Mouse (Mus musculus) cerebellum, postnatal 14 days (tissue): ENCODE results near the gene Agl.

Experiments used
- DNase-seq, 2 experiments: peaks; one replicate each; pipeline ENCODE4 v3.0.0; 2021; ENCODE audit warnings: mixed read lengths in 2 of 2

Gene Agl

DNA sequence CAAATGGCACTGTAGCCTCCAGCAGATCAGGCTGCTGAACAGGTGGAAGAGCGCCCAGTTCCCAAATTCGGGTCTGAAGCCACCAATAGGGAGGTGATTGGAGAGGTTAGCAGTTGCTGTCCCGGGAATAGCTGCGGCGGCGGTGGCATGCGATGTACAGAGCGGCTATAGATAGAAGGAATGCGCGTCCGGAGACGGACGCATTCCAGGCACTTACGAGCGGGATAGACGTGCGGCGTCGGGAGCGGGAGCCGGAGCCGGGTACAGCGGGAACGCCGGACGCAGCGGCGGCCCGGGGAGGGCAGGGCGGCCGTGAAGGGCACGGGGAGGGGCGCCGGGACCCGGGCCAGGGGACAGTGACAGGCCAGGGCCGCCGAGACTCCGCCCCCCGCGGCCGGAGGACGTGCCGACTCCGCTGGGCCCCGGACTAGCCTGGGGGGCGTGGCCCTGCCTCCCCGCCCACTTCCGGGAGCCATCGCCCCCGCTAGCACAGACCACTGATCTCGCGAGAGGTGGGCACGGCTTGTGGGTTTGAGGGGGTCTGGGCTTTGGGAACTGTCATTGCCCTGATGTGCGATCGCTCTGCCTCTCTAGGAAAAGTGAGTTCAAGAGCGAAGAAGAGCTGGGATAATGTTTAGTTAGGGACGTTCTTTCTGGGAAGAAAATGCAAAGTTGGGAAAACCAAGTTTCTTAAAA lies at the start of gene Agl:
TSS of gene Agl (minus strand) at position 356 of the 696 bp plus-strand sequence.
- peak; percentile 96 for DNase-seq

- DNase-seq: no peak
These were observed 49.6 kb upstream of the Agl start for GRCm38 (mm10) chr3:116857611-116858010.

DNA sequence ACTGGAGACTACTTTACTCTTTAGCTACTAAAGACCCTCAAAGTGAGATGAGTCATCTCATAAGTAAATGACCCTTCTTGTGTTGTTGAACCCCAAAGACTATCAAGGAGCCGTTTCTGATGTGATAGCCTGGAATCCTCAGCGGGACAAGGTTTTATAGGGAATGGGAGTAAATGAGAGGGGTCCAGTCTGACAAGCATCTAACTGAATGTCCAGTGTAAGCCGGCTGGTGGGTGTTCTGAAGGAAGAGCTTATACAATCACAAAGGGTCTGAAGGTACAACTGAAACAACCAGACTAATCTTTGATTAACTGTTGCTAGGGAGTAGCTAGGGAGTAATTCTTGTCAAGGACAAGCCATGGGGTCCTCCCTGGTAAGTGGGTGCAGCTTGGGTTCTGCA lies 44.5 kb upstream of the Agl start:
- no peak for DNase-seq

GRCm38 (mm10) chr3:116850376-116850775 lies 42.4 kb upstream of the Agl start:
- no peak for DNase-seq

- no peak for DNase-seq
These were observed 41.0 kb upstream of the Agl start for GRCm38 (mm10) chr3:116848936-116849335.

- DNase-seq: no peak
These were observed 40.1 kb upstream of the Agl start for GRCm38 (mm10) chr3:116848099-116848498.

DNA sequence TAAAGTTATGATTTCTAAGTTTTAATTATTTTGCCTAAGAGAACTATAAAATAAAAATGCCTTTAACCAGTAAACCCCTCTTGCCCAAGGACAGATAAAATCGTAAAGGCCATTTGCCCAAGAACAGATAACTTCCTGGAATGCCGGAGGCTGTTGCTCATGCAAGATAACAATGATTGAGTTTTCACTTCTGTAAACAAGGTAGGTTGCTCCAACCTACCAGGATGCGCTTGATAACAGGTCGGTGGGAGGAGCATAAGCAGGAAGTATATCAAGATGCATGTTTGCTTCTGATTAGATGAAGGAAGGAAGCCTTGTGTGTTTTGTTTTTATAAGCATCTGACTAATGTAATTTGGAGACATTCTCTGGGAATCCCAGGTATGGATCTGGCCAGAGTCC lies 38.1 kb upstream of the Agl start:
- DNase-seq: no peak

DNA sequence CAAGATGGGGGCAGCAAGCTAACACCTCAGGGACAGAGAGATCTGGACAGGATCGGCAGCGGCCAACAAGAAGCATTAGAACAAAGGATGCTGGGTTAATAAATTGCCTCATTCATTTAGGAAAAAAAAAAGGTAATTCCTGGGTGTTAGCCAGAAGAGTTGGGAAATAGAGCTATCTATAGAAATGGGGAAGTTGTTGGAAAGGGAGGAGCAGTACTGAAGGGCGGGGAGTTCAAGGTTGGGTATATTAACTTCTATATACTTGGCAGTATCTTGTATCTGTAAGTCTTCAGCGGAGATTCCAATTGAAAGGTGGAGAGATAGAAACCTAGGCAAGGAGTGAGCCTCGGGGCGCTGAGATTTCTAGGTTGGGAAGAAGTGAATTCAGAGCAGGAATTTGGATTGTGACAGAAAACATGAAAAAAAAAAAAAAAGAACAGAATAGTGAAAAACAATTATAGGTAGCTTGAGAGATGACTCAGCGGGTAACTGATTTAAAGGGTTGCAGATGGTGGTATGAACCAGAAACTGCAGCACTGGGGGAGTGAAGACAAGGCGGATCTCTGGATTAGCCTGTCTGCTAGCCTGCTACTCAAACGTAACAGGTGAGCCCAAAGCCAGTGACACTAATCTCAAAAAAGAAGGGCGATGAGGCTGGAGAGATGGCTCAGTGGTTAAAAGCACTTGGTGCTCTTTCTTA lies 37.1 kb upstream of the Agl start:
- DNase-seq: no peak

- DNase-seq: no peak
These were observed 33.3 kb upstream of the Agl start for GRCm38 (mm10) chr3:116841311-116841710.

GRCm38 (mm10) chr3:116836681-116837475 lies 28.9 kb upstream of the Agl start:
- no peak for DNase-seq

GRCm38 (mm10) chr3:116835770-116836680 lies 28.1 kb upstream of the Agl start:
- peak; percentile 90 to 94 for DNase-seq

GRCm38 (mm10) chr3:116835350-116835749 lies 27.4 kb upstream of the Agl start:
- DNase-seq: no peak

- no peak for DNase-seq
These were observed 26.3 kb upstream of the Agl start for GRCm38 (mm10) chr3:116834241-116834640.

GRCm38 (mm10) chr3:116833491-116833890 lies 25.5 kb upstream of the Agl start:
- DNase-seq: no peak

DNA sequence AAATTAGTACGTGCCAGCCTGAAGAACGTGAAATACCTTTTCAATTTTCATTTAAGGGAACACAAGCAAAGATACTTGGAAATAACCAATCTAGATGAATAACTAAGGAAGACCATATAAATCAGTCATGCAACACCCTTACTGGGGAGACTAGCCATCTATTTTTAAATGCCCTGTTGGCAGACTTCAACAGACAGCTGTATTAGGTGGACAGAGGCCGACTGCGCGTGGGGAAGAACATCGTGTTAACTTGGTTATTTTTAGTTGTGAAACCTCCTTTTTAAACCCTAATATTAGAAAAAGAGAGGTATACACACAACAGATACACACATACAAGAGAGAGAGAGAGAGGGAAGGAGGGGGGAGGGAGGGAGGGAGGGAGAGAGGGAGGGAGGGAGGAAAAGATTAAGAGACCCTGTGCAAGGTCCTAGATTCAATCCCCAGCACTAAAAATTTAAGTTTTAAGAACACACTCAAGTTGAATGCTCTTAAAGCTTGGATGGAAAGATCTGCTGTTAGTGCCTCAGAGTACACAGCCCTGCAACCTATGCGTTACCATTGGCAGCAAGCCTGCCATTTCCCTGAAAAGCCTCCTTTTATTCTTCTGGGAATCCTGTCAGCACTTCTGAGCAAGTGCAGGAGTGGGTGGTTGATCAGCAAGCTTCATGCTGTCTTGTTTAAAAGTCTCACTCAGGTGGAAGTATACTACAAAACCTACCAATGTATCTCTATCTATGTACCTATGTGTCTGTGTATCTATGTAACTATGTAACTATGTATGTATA lies 24.8 kb upstream of the Agl start:
- DNase-seq: no peak

- peak; percentile 4 to 17 for DNase-seq
These were observed 23.4 kb upstream of the Agl start for GRCm38 (mm10) chr3:116831324-116831723.

GRCm38 (mm10) chr3:116829274-116829920 lies 21.4 kb upstream of the Agl start:
- no peak for DNase-seq

DNA sequence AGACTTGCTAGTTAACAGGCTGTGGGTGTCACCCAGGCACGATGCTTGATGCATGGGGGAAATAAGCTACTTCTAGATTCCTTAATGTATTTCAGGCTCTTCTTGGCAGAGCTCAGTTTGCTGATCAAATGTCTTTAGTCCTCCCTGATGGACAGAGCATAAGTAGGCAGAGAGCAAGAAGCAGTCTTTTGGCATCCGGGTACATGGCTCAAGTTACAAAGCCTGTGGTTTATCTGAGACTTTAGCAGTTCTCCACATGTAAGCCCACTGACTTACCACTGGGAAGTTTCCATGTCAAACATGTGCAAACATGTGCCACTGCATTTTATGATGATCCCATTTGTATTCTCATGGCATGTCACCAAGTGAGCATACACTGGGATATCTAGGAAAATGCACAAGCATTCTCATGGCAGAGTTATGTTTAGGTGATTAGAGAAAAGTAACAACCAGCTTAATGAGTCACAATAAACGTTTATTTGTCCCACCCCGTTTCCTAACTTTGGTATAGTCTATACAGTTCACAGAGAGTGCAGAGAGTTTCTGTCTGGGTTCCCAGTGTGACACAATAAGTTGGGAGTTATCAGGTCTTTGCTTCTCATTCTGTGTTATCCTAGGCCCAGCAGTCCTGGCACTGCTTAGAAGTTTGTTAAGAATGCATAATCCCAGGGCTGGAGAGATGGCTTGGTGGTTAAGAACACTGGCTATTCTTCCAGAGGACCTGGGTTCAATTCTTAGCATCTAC lies 18.7 kb upstream of the Agl start:
- DNase-seq: no peak

- DNase-seq: no peak
These were observed 9.3 kb upstream of the Agl start for GRCm38 (mm10) chr3:116817231-116817630.

- no peak for DNase-seq
These were observed 8.8 kb upstream of the Agl start for GRCm38 (mm10) chr3:116816674-116817215.
